Comparison of ENCODE assay signal across 23 mouse cellular contexts in genomic region chr8:66436804-66437203, GRCm38 (mm10). TPM values are rescaled to one million over a fixed set of nuclear protein-coding genes. Genes with fewer than 3 reads are reported as not detected.
A peak's percentile ranks its signal among the peaks of the same experiment; 100 is the strongest.
DNase-seq lines count a peak whose midpoint lies in the region; ATAC-seq and TF ChIP-seq lines count a peak whose summit lies in the region.
"Had no signal": no experiment of that assay in that cellular context is flagged by ENCODE, and none has a peak within 500 bp of the region (broad histone marks: within the 10 kb centered on the region; RNA-seq: fewer than 3 reads in every experiment).

No protein-coding gene starts in this region.

- no peak for DNase-seq in liver, postnatal 0 days
- no peak for DNase-seq in adrenal gland, postnatal 14 days
- DNase-seq: adrenal gland, postnatal 25 days; cerebellum, adult 2 months; cerebellum, postnatal 14 days; embryo, embryonic 11 days; gastrocnemius, adult 2 months; gastrocnemius, postnatal 36 days; heart, postnatal 10 days; heart, postnatal 4 days had no signal

- TF ChIP-seq EP300 in liver, postnatal 0 days (IDR thresholded peaks at IDR 0.05; ENCODE audit: low read depth) = no peak

- H3K27me3 ChIP-seq in liver, postnatal 0 days (ENCODE audit: insufficient read depth, low read length) = no peaks in the 10 kb centered on the region
- no peaks in the 10 kb centered on the region for H3K27me3 ChIP-seq in liver, embryonic 12.5 days (replicated peaks)
- H3K27me3 ChIP-seq: CH12.LX; embryonic facial prominence, embryonic 15.5 days; hindbrain, embryonic 13.5 days had no signal

- H3K9ac ChIP-seq in liver, postnatal 0 days (replicated peaks) = no peak overlapping the region
- no peak overlapping the region for H3K9ac ChIP-seq in liver, embryonic 12.5 days
- H3K9ac ChIP-seq: embryonic facial prominence, embryonic 15.5 days; hindbrain, embryonic 13.5 days had no signal

- H3K4me3 ChIP-seq in liver, postnatal 0 days (ENCODE audit: low read depth, low read length) = no peak overlapping the region
- H3K4me3 ChIP-seq in liver, embryonic 12.5 days = no peak overlapping the region
- no peak overlapping the region for H3K4me3 ChIP-seq in bone marrow macrophage, adult 2 months (ENCODE audit: insufficient read depth, low read length)
- no peak overlapping the region for H3K4me3 ChIP-seq in macrophage (ENCODE audit: inconsistent target)
- H3K4me3 ChIP-seq: embryonic facial prominence, embryonic 15.5 days; erythroblast, embryonic 14.5 days; forebrain, embryonic 10.5 days; gastrocnemius, adult 2 months; heart, embryonic 10.5 days; hindbrain, embryonic 13.5 days had no signal

- TF ChIP-seq POLR2A in bone marrow macrophage, adult 2 months (IDR thresholded peaks at IDR 0.05; ENCODE audit: borderline replicate concordance, low read depth, low read length) = no peak

- no peaks in the 10 kb centered on the region for H3K9me3 ChIP-seq in liver, postnatal 0 days (ENCODE audit: low read length)
- no peaks in the 10 kb centered on the region for H3K9me3 ChIP-seq in liver, embryonic 12.5 days (replicated peaks)
- H3K9me3 ChIP-seq: embryonic facial prominence, embryonic 15.5 days; forebrain, embryonic 10.5 days; heart, embryonic 10.5 days; hindbrain, embryonic 13.5 days had no signal

- H3K36me3 ChIP-seq in liver, postnatal 0 days (replicated peaks; ENCODE audit: insufficient read depth, low read length) = no peaks in the 10 kb centered on the region
- no peaks in the 10 kb centered on the region for H3K36me3 ChIP-seq in liver, embryonic 12.5 days
- H3K36me3 ChIP-seq in macrophage (ENCODE audit: inconsistent target) = peaks cover 13% of the 10 kb centered on the region; the same call in 1 of the 2 replicates
- H3K36me3 ChIP-seq: embryonic facial prominence, embryonic 15.5 days; forebrain, embryonic 10.5 days; heart, embryonic 10.5 days; hindbrain, embryonic 13.5 days had no signal

- no peak for ATAC-seq in liver, postnatal 0 days
- ATAC-seq in liver, embryonic 12.5 days = no peak
- 0 out of 2 replicates have a peak, but pooled peaks have one; percentile 21 for ATAC-seq in neutrophil, adult 5-6 weeks (ENCODE audit: extremely low read depth, insufficient number of reproducible peaks, low FRiP score, poor library complexity, severe bottlenecking)
- ATAC-seq: activated CD4-positive, CD25-positive, alpha-beta regulatory T cell, adult 4 months; forebrain, embryonic 14.5 days; Patski had no signal

- TF ChIP-seq CTCF in liver, postnatal 0 days (IDR thresholded peaks at IDR 0.05; ENCODE audit: low read depth) = no peak
- TF ChIP-seq CTCF in bone marrow macrophage, adult 2 months (IDR thresholded peaks at IDR 0.05; ENCODE audit: low read depth, low read length) = no peak

- H3K27ac ChIP-seq in liver, postnatal 0 days (ENCODE audit: low read depth) = peak overlapping the region; percentile 22; the same call in 1 of the 2 replicates
- H3K27ac ChIP-seq in liver, embryonic 12.5 days = no peak overlapping the region
- H3K27ac ChIP-seq in bone marrow macrophage, adult 2 months (ENCODE audit: insufficient read depth, low read depth, low read length) = peak overlapping the region; percentile 64
- H3K27ac ChIP-seq in macrophage = peak overlapping the region; percentile 76
- H3K27ac ChIP-seq: embryonic facial prominence, embryonic 15.5 days; forebrain, embryonic 10.5 days; gastrocnemius, adult 2 months; heart, embryonic 10.5 days; hindbrain, embryonic 13.5 days had no signal

- no peak overlapping the region for H3K4me2 ChIP-seq in liver, postnatal 0 days (ENCODE audit: low read depth, low read length)
- no peak overlapping the region for H3K4me2 ChIP-seq in liver, embryonic 12.5 days
- H3K4me2 ChIP-seq: embryonic facial prominence, embryonic 15.5 days; hindbrain, embryonic 13.5 days had no signal

- peaks cover 57% of the 10 kb centered on the region; the same call in 1 of the 2 replicates for H3K79me2 ChIP-seq in macrophage (ENCODE audit: inconsistent target)

- H3K4me1 ChIP-seq in liver, postnatal 0 days (ENCODE audit: insufficient read depth) = peaks cover 10% of the 10 kb centered on the region; the same call in 1 of the 2 replicates
- H3K4me1 ChIP-seq in liver, embryonic 12.5 days = 0 out of 2 replicates have a peak, but pooled peaks cover 3% of the 10 kb centered on the region
- peaks cover 31% of the 10 kb centered on the region for H3K4me1 ChIP-seq in bone marrow macrophage, adult 2 months (ENCODE audit: control insufficient read depth, insufficient read depth, low read length)
- H3K4me1 ChIP-seq: embryonic facial prominence, embryonic 15.5 days; forebrain, embryonic 10.5 days; heart, embryonic 10.5 days; hindbrain, embryonic 13.5 days had no signal

- 76% methylated on average over 1 of the region's 1 CpGs for WGBS in liver, postnatal 0 days (ENCODE audit: insufficient replicate concordance)
- 56% methylated on average over 1 of the region's 1 CpGs for WGBS in liver, embryonic 12.5 days (ENCODE audit: insufficient replicate concordance)
- 33% methylated on average over 1 of the region's 1 CpGs for WGBS in macrophage (ENCODE audit: missing documents)

RNA-seq across cellular contexts. Expression of gene Tma16, which starts 49.5 kb away (rescaled TPM):
- 5.1 and 5.7 TPM in 2 replicates for polyA plus RNA-seq in liver, postnatal 0 days (2015; fragmentation: Nextera tagmentation; extraction: Ambion mirVana)
- 12.2 and 12.7 TPM in 2 replicates for polyA plus RNA-seq in liver, embryonic 12.5 days (2016; fragmentation: Nextera tagmentation; extraction: Ambion mirVana)
- polyA plus RNA-seq in bone marrow macrophage, adult 2 months (2012; ENCODE audit: insufficient read depth, insufficient read length, missing spikeins) = 4.2 and 5.2 TPM in 2 replicates
- total RNA-seq in macrophage (2018; cell fraction: chromatin; rRNA removed) = 100 to 1,000 TPM in 4 of 26 experiments, 10 to 100 TPM in 22; 15.7 to 153 (median 61.3) TPM
- 10 to 100 TPM in 13 of 26 experiments, 1 to 10 TPM in 13; 3.1 to 23.4 (median 10.4) TPM for total RNA-seq in macrophage (2018; cell fraction: cytosol; rRNA removed)
- 100 to 1,000 TPM in 3 of 26 experiments, 10 to 100 TPM in 23; 18.9 to 154 (median 45.2) TPM for total RNA-seq in macrophage (2018; cell fraction: nucleus; rRNA removed)
- 4.4 to 8.5 TPM (median 6.1 TPM) in 3 replicates for polyA plus RNA-seq in macrophage (2018)
- 13.3 and 13.4 TPM in 2 replicates for total RNA-seq in neutrophil, adult 5-6 weeks (2017)
- 8.2 and 9.3 TPM in 2 replicates for total RNA-seq in adrenal gland, postnatal 14 days (2021)
